Mouse (Mus musculus) spleen, adult 2 months (tissue): Measurements from ENCODE around the gene Olfr279. TPM values are rescaled to one million over a fixed set of nuclear protein-coding genes. Genes with fewer than 3 reads are reported as not detected.

ENCODE experiments used
- DNase-seq, 2 experiments: peaks; one replicate each; pipeline versions ENCODE4 v3.0.0 to v3.0.0-alpha.2; 2012 to 2021; ENCODE audit warnings: low spot score in 2 of 2, low read depth in 1 of 2
- H3K27ac ChIP-seq: fragments of 200-500 bp; 2 replicates; pipeline ENCODE4 v1.5.1; 2012; ENCODE audit warnings: low read length, inconsistent platforms; ENCODE audit not compliant: insufficient read depth
- H3K27me3 ChIP-seq: fragments of 200-500 bp; 2 replicates; pipeline ENCODE4 v1.6.1; 2012; ENCODE audit warnings: mild to moderate bottlenecking, moderate library complexity, low read length, inconsistent platforms; ENCODE audit not compliant: control insufficient read depth, insufficient read depth
- H3K36me3 ChIP-seq: fragments of 200-500 bp; 2 replicates; pipeline ENCODE4 v1.6.1; 2012; ENCODE audit warnings: mild to moderate bottlenecking, low read length, inconsistent platforms; ENCODE audit not compliant: control insufficient read depth, insufficient read depth
- H3K4me1 ChIP-seq: fragments of 200-500 bp; 2 replicates; pipeline ENCODE4 v1.6.1; 2011; ENCODE audit warnings: inconsistent platforms; ENCODE audit not compliant: control insufficient read depth, insufficient read depth, insufficient read length
- H3K4me3 ChIP-seq: fragments of 200-500 bp; 2 replicates; pipeline ENCODE4 v1.5.1; 2011; ENCODE audit warnings: mild to moderate bottlenecking, inconsistent platforms; ENCODE audit not compliant: insufficient read depth, insufficient read length; ENCODE audit errors: extremely low read depth
- CTCF ChIP-seq: fragments of 200-500 bp; IDR thresholded peaks from 2 replicates; pipeline ENCODE4 v1.5.1; 2011; ENCODE audit warnings: mild to moderate bottlenecking, inconsistent platforms; ENCODE audit not compliant: insufficient read depth, insufficient read length, insufficient replicate concordance; ENCODE audit errors: extremely low read depth
- POLR2A ChIP-seq: fragments of 200-500 bp; IDR thresholded peaks from 2 replicates; pipeline ENCODE4 v1.6.1; 2011; ENCODE audit warnings: low read depth, low read length, inconsistent platforms
- WGBS: fragments of 180-500 bp; shearing (Covaris S2); methylation state at CpG from one replicate; pipeline ENCODE4 v1.1.7; 2018; 5-methylcytosine and 5-hydroxymethylcytosine counted together
- polyA plus RNA-seq: library from polyadenylated mRNA; depleted of rRNA; stranded (reverse); fragments of >200 nt; gene quantifications from 2 replicates; pipeline ENCODE4 v1.2.3, GENCODE M21; 2012

Olfr279 gene
- polyA plus RNA-seq, 1 experiment, result not detected

DNA sequence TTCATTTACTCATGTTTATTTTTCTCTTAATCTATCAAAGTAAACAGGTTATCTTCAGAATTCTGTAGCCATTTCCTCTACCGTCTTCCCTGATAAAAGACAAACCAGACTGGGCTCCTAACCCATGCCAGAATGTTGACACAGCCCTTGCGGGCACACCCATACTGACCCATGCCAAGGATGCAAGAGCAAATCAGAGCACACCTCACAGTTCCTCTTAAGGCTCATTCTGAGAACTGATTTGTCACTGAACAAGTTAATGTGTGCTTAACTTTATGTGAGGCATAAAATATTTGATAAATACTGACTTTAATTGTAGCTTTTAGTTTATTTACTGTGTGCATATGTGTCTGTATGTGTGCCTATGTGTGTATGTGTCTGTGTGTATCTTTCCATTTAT lies 870 bp upstream of the Olfr279 start:
- no peak overlapping the region for H3K4me3 ChIP-seq
- no peaks in the 10 kb centered on the region for H3K36me3 ChIP-seq
- TF ChIP-seq CTCF, result no peak
- TF ChIP-seq POLR2A, result no peak
- DNase-seq, result no peak
- H3K4me1 ChIP-seq, result no peaks in the 10 kb centered on the region
- H3K27me3 ChIP-seq, result no peaks in the 10 kb centered on the region
- no peak overlapping the region for H3K27ac ChIP-seq
- 77% methylated on average over 2 of the region's 2 CpGs for WGBS

DNA sequence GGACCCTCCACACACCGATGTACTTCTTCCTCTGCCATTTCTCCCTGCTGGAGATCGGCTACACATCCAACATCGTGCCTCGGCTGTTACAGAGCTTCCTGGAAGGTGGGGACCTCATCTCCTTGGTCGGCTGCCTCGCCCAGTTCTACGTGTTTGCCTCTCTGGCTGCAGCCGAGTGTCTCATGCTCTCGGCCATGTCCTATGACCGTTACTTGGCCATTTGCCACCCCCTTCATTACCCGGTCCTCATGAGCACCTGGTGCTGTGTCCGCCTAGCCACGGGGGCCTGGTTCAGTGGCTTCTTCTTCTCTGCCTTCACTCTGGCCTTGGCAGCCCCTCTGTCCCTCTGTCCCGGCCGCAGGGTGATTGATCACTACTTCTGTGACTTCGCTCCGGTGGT lies 5.4 kb downstream of the Olfr279 start:
- no peak overlapping the region for H3K4me3 ChIP-seq
- no peak for TF ChIP-seq POLR2A
- TF ChIP-seq CTCF, result no peak
- no peaks in the 10 kb centered on the region for H3K36me3 ChIP-seq
- DNase-seq, result no peak
- H3K27ac ChIP-seq, result no peak overlapping the region
- no peaks in the 10 kb centered on the region for H3K27me3 ChIP-seq
- WGBS, result 93% methylated on average over 17 of the region's 17 CpGs
- H3K4me1 ChIP-seq, result no peaks in the 10 kb centered on the region

DNA sequence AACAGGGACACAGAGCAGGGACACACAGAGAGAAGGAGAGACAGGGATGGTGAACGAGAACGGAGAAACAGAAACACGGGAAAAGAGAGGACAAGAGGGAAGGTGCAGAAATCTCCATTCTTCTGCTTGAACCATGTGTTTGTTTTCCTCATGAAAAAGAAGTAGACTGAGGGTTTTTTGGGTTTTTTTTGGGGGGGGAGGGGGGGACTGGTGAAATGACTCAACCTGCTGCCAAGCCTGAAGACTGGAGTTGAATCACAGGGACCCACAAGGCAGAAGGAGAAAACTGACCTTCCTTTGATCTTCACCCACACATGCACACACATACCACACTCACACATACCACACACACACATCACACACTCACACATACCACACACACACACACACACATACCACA lies 11.1 kb downstream of the Olfr279 start:
- no peak overlapping the region for H3K27ac ChIP-seq
- H3K36me3 ChIP-seq, result no peaks in the 10 kb centered on the region
- H3K27me3 ChIP-seq, result no peaks in the 10 kb centered on the region
- H3K4me3 ChIP-seq, result no peak overlapping the region
- 91% methylated on average over 3 of the region's 3 CpGs for WGBS
- H3K4me1 ChIP-seq, result no peaks in the 10 kb centered on the region; the same call in 1 of the 2 replicates
- TF ChIP-seq CTCF, result no peak
- TF ChIP-seq POLR2A, result no peak
- DNase-seq, result no peak

DNA sequence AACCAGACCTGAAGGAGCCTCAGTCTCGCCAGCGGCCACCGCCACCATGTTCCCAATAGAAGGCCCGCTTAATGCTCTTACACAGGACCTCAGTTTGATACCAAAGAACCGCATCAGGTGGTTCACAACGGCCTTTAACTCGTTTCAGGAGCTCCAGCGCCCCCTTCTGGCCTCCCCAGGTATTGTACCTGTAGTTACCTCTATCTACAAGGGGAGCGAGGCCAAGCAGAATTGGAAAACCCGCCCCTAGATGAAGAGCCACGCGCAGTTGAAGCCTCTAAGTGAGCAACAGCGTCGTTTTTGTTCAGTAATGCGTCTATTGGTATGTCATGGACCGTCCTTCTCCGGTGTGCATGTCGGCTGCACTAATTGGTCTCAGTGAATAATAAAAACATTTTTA lies 12.3 kb downstream of the Olfr279 start:
- Histone ChIP-seq H3K36me3 (no peaks in the 10 kb centered on the region), H3K27me3 (no peaks in the 10 kb centered on the region), H3K4me1 (no peaks in the 10 kb centered on the region; the same call in 1 of the 2 replicates), H3K27ac (no peak overlapping the region), H3K4me3 (no peak overlapping the region)
- 20% methylated on average over 18 of the region's 18 CpGs for WGBS
- peak; percentile 55 to 74 for DNase-seq
- TF ChIP-seq POLR2A (no peak), CTCF (peak; percentile 70; the same call in 1 of the 2 replicates)

DNA sequence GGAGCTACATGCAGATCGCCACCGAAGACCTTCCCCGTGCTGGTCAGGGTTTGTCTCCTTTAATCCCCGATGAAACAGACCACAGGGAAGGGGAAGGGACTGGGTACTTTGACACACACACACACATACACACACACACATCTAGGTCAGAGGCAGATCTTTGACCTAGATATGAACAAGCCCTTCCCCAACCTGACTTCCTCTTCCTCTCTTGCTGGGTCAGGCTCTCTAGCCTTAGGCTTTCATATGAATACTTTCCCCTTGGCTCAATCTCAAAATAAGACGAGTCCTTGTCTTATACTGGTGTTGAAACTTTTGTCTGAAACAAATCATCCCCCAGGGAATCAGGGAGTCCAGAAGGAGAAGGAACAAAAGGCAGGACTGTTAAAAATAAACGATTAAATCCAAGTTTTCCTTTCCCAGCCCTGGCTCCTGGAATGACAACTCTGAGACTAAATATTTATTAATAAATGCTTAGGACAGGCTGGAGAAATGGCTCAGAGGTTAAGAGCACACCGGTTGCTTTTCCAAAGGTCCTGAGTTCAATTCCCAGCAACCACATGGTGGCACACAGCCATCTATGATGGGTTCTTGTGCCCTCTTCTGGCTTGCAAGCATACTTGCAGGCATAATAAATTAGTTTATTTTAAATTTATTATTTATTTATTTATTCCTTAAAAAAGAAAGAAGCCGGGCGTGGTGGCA lies 14.2 kb downstream of the Olfr279 start:
- DNase-seq, result no peak
- TF ChIP-seq POLR2A, result no peak
- no peak for TF ChIP-seq CTCF
- 43% methylated on average over 9 of the region's 9 CpGs for WGBS
- Histone ChIP-seq H3K36me3 (no peaks in the 10 kb centered on the region), H3K27me3 (no peaks in the 10 kb centered on the region), H3K4me1 (peaks cover 4% of the 10 kb centered on the region; the same call in 1 of the 2 replicates), H3K27ac (no peak overlapping the region), H3K4me3 (no peak overlapping the region)

DNA sequence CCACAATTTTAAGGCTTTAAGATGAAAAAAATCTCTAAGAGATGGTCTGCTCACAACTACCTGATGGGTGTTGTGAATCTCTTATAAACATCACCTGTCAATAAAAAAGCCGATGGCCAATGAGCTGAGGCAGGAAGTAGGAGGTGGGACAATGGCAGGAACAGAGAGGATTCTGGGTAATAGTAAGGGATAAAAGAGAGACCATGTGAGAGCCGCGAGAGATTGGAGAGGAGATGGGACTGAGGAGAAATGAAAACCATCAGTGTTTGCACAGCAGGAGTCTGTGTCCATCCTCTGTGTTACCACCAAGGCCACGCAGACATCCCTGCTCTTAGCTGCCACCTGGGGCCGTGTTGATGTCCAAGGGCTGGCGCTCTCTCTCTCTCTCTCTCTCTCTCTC lies 15.1 kb downstream of the Olfr279 start:
- TF ChIP-seq POLR2A, result no peak
- no peak for TF ChIP-seq CTCF
- 90% methylated on average over 6 of the region's 6 CpGs for WGBS
- Histone ChIP-seq H3K36me3 (no peaks in the 10 kb centered on the region), H3K4me3 (no peak overlapping the region), H3K27ac (no peak overlapping the region), H3K27me3 (no peaks in the 10 kb centered on the region), H3K4me1 (peaks cover 7% of the 10 kb centered on the region; the same call in 1 of the 2 replicates)
- no peak for DNase-seq

- Histone ChIP-seq H3K27ac (no peak overlapping the region), H3K27me3 (no peaks in the 10 kb centered on the region), H3K36me3 (no peaks in the 10 kb centered on the region), H3K4me3 (no peak overlapping the region), H3K4me1 (peaks cover 22% of the 10 kb centered on the region; the same call in 1 of the 2 replicates)
- 50% methylated on average over 2 of the region's 2 CpGs for WGBS
- TF ChIP-seq POLR2A (no peak), CTCF (no peak)
- DNase-seq, result no peak
Measured at GRCm38 (mm10) chr15:98509387-98509786, 17.2 kb downstream of the Olfr279 start.
